In genomic region chr9:35024591-35025496, GRCm38 (mm10) we compare ENCODE assay signal across 10 mouse cellular contexts.
DNase-seq lines count a peak whose midpoint lies in the region; ATAC-seq lines count a peak whose summit lies in the region.
"Had no signal": no experiment of that assay in that cellular context is flagged by ENCODE, and none has a peak within 500 bp of the region (broad histone marks: within the 10 kb centered on the region; RNA-seq: fewer than 3 reads in every experiment).

No protein-coding gene starts in this region.

- WGBS in heart, embryonic 10.5 days, result under 1% methylated on average over 25 of the region's 25 CpGs
- WGBS in embryonic facial prominence, embryonic 11.5 days, result 1% methylated on average over 25 of the region's 25 CpGs
- 9% methylated on average over 25 of the region's 25 CpGs for WGBS in intestine, embryonic 14.5 days
- 5% methylated on average over 25 of the region's 25 CpGs for WGBS in midbrain, embryonic 15.5 days

- H3K4me2 ChIP-seq in embryonic facial prominence, embryonic 11.5 days (ENCODE audit: low read depth, low read length), result peak overlapping the region; percentile 72
- H3K4me2 ChIP-seq in intestine, embryonic 14.5 days (ENCODE audit: low read length), result peak overlapping the region; percentile 58
- peak overlapping the region; percentile 50 for H3K4me2 ChIP-seq in midbrain, embryonic 15.5 days

- peaks cover 13% of the 10 kb centered on the region; the same call in 1 of the 2 replicates for H3K4me1 ChIP-seq in heart, embryonic 10.5 days
- no peaks in the 10 kb centered on the region for H3K4me1 ChIP-seq in embryonic facial prominence, embryonic 11.5 days (ENCODE audit: control insufficient read depth, insufficient read depth, low read length)
- peaks cover 6% of the 10 kb centered on the region; the same call in 1 of the 2 replicates for H3K4me1 ChIP-seq in intestine, embryonic 14.5 days (replicated peaks; ENCODE audit: control insufficient read depth, insufficient read depth, low read length)
- peaks cover 10% of the 10 kb centered on the region; the same call in 1 of the 2 replicates for H3K4me1 ChIP-seq in midbrain, embryonic 15.5 days

- H3K36me3 ChIP-seq in heart, embryonic 10.5 days, result no peaks in the 10 kb centered on the region
- H3K36me3 ChIP-seq in embryonic facial prominence, embryonic 11.5 days (replicated peaks; ENCODE audit: control insufficient read depth, insufficient read depth, low read depth, low read length), result no peaks in the 10 kb centered on the region
- H3K36me3 ChIP-seq in intestine, embryonic 14.5 days (ENCODE audit: control insufficient read depth, insufficient read depth, low read length), result no peaks in the 10 kb centered on the region
- no peaks in the 10 kb centered on the region for H3K36me3 ChIP-seq in midbrain, embryonic 15.5 days (replicated peaks)

- peaks cover 50% of the 10 kb centered on the region for H3K27me3 ChIP-seq in heart, embryonic 10.5 days (ENCODE audit: insufficient read depth, poor library complexity, severe bottlenecking)
- no peaks in the 10 kb centered on the region for H3K27me3 ChIP-seq in embryonic facial prominence, embryonic 11.5 days (ENCODE audit: control insufficient read depth, insufficient read depth, low read length)
- peaks cover 10% of the 10 kb centered on the region; the same call in 1 of the 2 replicates for H3K27me3 ChIP-seq in intestine, embryonic 14.5 days (replicated peaks; ENCODE audit: control insufficient read depth, insufficient read depth, low read length)
- peaks cover 8% of the 10 kb centered on the region; the same call in 1 of the 2 replicates for H3K27me3 ChIP-seq in midbrain, embryonic 15.5 days (replicated peaks)

- H3K9ac ChIP-seq in embryonic facial prominence, embryonic 11.5 days (replicated peaks; ENCODE audit: low read length), result peak overlapping the region; percentile 56
- 0 out of 2 replicates have a peak overlapping the region, but pooled peaks have one; percentile 34 for H3K9ac ChIP-seq in intestine, embryonic 14.5 days (ENCODE audit: low read length)
- H3K9ac ChIP-seq in midbrain, embryonic 15.5 days, result peak overlapping the region; percentile 34; the same call in 1 of the 2 replicates
- H3K9ac ChIP-seq: liver, embryonic 14.5 days had no signal

- H3K9me3 ChIP-seq in heart, embryonic 10.5 days, result no peaks in the 10 kb centered on the region
- H3K9me3 ChIP-seq in embryonic facial prominence, embryonic 11.5 days (replicated peaks; ENCODE audit: control insufficient read depth, low read length), result no peaks in the 10 kb centered on the region
- H3K9me3 ChIP-seq in intestine, embryonic 14.5 days (ENCODE audit: control insufficient read depth, low read length), result no peaks in the 10 kb centered on the region
- H3K9me3 ChIP-seq in midbrain, embryonic 15.5 days, result no peaks in the 10 kb centered on the region

- DNase-seq in heart, embryonic 10.5 days (ENCODE audit: low spot score), result no peak
- DNase-seq in heart, postnatal 4 days, result no peak
- peak; percentile 43 for DNase-seq in embryonic facial prominence, embryonic 11.5 days (ENCODE audit: low spot score)
- no peak for DNase-seq in intestine, embryonic 14.5 days (ENCODE audit: low spot score)
- DNase-seq in frontal cortex, adult 2 months (ENCODE audit: extremely low spot score in 1 of 2, low spot score in 1 of 2), result no peak
- no peak for DNase-seq in spleen, postnatal 10 days (ENCODE audit: low spot score in 2 of 2)
- no peak for DNase-seq in testis, postnatal 10 days (ENCODE audit: low spot score)

- peak overlapping the region; percentile 60 for H3K4me3 ChIP-seq in heart, embryonic 10.5 days
- peak overlapping the region; percentile 32 for H3K4me3 ChIP-seq in embryonic facial prominence, embryonic 11.5 days (ENCODE audit: low read depth, low read length)
- H3K4me3 ChIP-seq in intestine, embryonic 14.5 days (ENCODE audit: low read depth, low read length), result peak overlapping the region; percentile 28
- H3K4me3 ChIP-seq in midbrain, embryonic 15.5 days, result peak overlapping the region; percentile 24
- H3K4me3 ChIP-seq: erythroblast, embryonic 14.5 days had no signal

- peak overlapping the region; percentile 31 for H3K27ac ChIP-seq in heart, embryonic 10.5 days
- H3K27ac ChIP-seq in embryonic facial prominence, embryonic 11.5 days (replicated peaks; ENCODE audit: low read depth, low read length), result no peak overlapping the region
- no peak overlapping the region for H3K27ac ChIP-seq in intestine, embryonic 14.5 days (ENCODE audit: low read depth)
- H3K27ac ChIP-seq in midbrain, embryonic 15.5 days, result no peak overlapping the region
- H3K27ac ChIP-seq: liver, embryonic 14.5 days had no signal

- peak; percentile 64 for ATAC-seq in embryonic facial prominence, embryonic 11.5 days (replicated peaks; ENCODE audit: insufficient number of reproducible peaks, low FRiP score, low TSS enrichment, low read depth)
- peak; percentile 26 for ATAC-seq in intestine, embryonic 14.5 days (replicated peaks; ENCODE audit: low FRiP score, low TSS enrichment, low read depth)
- ATAC-seq in midbrain, embryonic 15.5 days (replicated peaks), result peak; percentile 59
